Mouse (Mus musculus) liver, embryonic 14.5 days (tissue): ENCODE measurements around the gene Cers2. TPM values are rescaled to one million over a fixed set of nuclear protein-coding genes. Genes with fewer than 3 reads are reported as not detected.
"Not testable (repeated sequence)": the region's sequence is repeated elsewhere in the genome, so short reads cannot be mapped to it uniquely, and the experiment has no call there.

ENCODE experiments used
- ATAC-seq: fragments of 200-750 bp; cut with Nextera tagmentation; 2 replicates; pipeline ENCODE4 v1.8.0; 2017; ENCODE audit warnings: moderate number of reproducible peaks, mild to moderate bottlenecking, moderate library complexity; ENCODE audit not compliant: insufficient read depth
- DNase-seq, 3 experiments: peaks; one replicate each; pipeline ENCODE4 v3.0.0-alpha.2; 2012 to 2013; ENCODE audit warnings: low read depth in 3 of 3, low spot score in 3 of 3
- H3K27ac ChIP-seq: fragments of 300-500 bp; sonication (generic); 2 replicates; pipeline ENCODE4 v1.5.1; 2014; ENCODE audit warnings: moderate library complexity, mild to moderate bottlenecking, control low read depth, inconsistent platforms
- H3K27me3 ChIP-seq: fragments of 300-500 bp; sonication (generic); 2 replicates; pipeline ENCODE4 v1.6.1; 2014; ENCODE audit warnings: mild to moderate bottlenecking, low read length, moderate library complexity; ENCODE audit not compliant: control insufficient read depth, insufficient read depth
- H3K36me3 ChIP-seq: fragments of 300-500 bp; sonication (generic); replicated peaks from 2 replicates; pipeline ENCODE4 v1.6.1; 2014; ENCODE audit warnings: low read depth; ENCODE audit not compliant: control insufficient read depth, insufficient read depth
- H3K4me1 ChIP-seq, 2 experiments: fragments of 200-500 bp in 1 of 2; fragments of 300-500 bp in 1 of 2; sonication (generic) in 1 of 2; replicated peaks; 2 replicates each; pipeline ENCODE4 v1.6.1; 2012 to 2014; ENCODE audit warnings: antibody characterized with exemption in 1 of 2, inconsistent platforms in 1 of 2, low read length in 1 of 2; ENCODE audit not compliant: control insufficient read depth in 2 of 2, insufficient read depth in 2 of 2
- H3K4me2 ChIP-seq: fragments of 300-500 bp; sonication (generic); 2 replicates; pipeline ENCODE4 v1.6.1; 2014; ENCODE audit warnings: low read depth, mild to moderate bottlenecking, control low read depth, moderate library complexity
- H3K4me3 ChIP-seq, 2 experiments: fragments of 200-500 bp in 1 of 2; fragments of 300-500 bp in 1 of 2; sonication (generic) in 1 of 2; 2 replicates each; pipeline ENCODE4 v1.5.1; 2012 to 2014; ENCODE audit warnings: low read depth in 2 of 2, low read length in 2 of 2, mild to moderate bottlenecking in 2 of 2, control low read depth in 1 of 2, inconsistent platforms in 1 of 2, moderate library complexity in 1 of 2; ENCODE audit not compliant: insufficient read depth in 1 of 2
- H3K9ac ChIP-seq: fragments of 300-500 bp; sonication (generic); replicated peaks from 2 replicates; pipeline ENCODE4 v1.6.1; 2014; ENCODE audit warnings: mild to moderate bottlenecking, control low read depth, moderate library complexity
- H3K9me3 ChIP-seq: fragments of 300-500 bp; sonication (generic); 2 replicates; pipeline ENCODE4 v1.6.1; 2016; ENCODE audit warnings: low read length, mixed read lengths; ENCODE audit not compliant: control insufficient read depth
- CTCF ChIP-seq: IDR thresholded peaks from 2 replicates; pipeline ENCODE4 v1.5.1; 2016; ENCODE audit warnings: antibody characterized with exemption, low read depth, control low read depth
- EP300 ChIP-seq: IDR thresholded peaks from 2 replicates; pipeline ENCODE4 v1.6.1; 2016; ENCODE audit warnings: antibody characterized with exemption, low read depth
- WGBS: fragments of 180-500 bp; shearing (Covaris S2); extraction: QIAGEN DNeasy Blood & Tissue Kit; methylation state at CpG from one replicate; pipeline ENCODE4 v1.1.7; 2014; ENCODE audit not compliant: insufficient replicate concordance; 5-methylcytosine and 5-hydroxymethylcytosine counted together
- polyA plus RNA-seq, 2 experiments: library from polyadenylated mRNA; depleted of rRNA in 1 of 2; stranded (reverse) in 1 of 2; unstranded in 1 of 2; fragments of >200 nt; fragmentation: Nextera tagmentation in 1 of 2; extraction: Ambion mirVana in 1 of 2; gene quantifications; 2 replicates each; pipeline versions ENCODE4 v1.2.1 to v1.2.3; 2012 to 2014

The Cers2 gene
- polyA plus RNA-seq, 2 experiments = 63.8 to 80.2 TPM

DNA sequence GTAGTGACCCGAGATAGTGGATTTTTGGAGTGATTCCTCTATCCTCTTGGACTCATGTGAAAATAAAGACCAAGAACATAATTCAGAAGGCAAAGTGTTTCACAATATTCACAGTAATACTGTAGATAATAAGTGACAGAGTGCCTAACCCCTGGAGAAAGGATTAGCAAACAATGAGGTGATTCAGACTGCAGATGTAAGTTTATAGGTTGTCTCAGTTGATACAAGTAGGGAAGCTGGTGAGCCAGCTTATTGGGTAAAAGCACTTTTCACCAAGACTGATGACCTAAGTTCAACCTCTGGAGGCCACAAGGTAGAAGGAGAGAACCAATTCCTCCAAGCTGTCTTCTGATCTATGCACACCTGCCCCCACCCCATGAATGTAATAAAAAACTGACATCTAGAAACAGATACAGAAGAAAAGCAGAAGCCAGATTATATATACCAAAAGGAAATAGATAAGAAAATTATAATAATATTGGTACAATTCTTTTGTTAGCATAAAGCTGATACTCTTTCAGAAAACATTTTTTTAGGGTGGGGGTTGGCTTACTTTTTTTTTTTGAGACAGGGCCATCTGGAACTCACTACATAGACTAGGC, 14.3 kb downstream of the Cers2 start:
- no peak overlapping the region for H3K4me2 ChIP-seq
- no peak for DNase-seq
- H3K36me3 ChIP-seq = peaks cover 48% of the 10 kb centered on the region
- ATAC-seq = no peak
- 71% methylated on average over 1 of the region's 1 CpGs for whole genome bisulfite sequencing
- H3K4me1 ChIP-seq = no peaks in the 10 kb centered on the region
- H3K27ac ChIP-seq = no peak overlapping the region
- H3K9me3 ChIP-seq = no peaks in the 10 kb centered on the region
- no peak overlapping the region for H3K9ac ChIP-seq
- no peaks in the 10 kb centered on the region for H3K27me3 ChIP-seq
- TF ChIP-seq EP300 (no peak), CTCF (no peak)
- H3K4me3 ChIP-seq = no peak overlapping the region

DNA sequence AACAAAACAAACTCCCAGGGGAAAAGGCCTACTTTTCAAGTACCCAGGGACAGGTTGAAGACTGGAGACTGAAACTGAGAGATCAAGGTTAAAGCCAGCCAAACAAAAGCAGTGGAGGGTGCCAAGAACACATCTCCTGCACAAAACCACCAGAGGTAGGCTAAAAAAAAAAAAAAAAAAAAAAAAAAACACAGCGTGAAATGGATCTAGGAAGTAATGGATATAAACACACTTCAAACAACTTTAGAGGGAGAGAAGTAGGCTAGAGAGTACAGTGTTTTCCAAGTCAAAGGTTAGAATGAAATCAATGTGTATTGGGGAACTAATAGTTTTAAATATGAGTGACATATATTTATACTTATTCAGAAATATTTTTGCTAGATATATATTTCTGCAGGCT, 16.9 kb downstream of the Cers2 start:
- 50% methylated on average over 1 of the region's 1 CpGs for WGBS
- H3K27ac ChIP-seq = no peak overlapping the region
- H3K4me2 ChIP-seq = no peak overlapping the region
- no peak overlapping the region for H3K9ac ChIP-seq
- no peak overlapping the region for H3K4me3 ChIP-seq
- peaks cover 48% of the 10 kb centered on the region for H3K36me3 ChIP-seq
- no peak for ATAC-seq
- no peaks in the 10 kb centered on the region for H3K4me1 ChIP-seq
- DNase-seq = no peak
- no peaks in the 10 kb centered on the region for H3K9me3 ChIP-seq
- H3K27me3 ChIP-seq = no peaks in the 10 kb centered on the region
- TF ChIP-seq EP300 (no peak), CTCF (no peak)

DNA sequence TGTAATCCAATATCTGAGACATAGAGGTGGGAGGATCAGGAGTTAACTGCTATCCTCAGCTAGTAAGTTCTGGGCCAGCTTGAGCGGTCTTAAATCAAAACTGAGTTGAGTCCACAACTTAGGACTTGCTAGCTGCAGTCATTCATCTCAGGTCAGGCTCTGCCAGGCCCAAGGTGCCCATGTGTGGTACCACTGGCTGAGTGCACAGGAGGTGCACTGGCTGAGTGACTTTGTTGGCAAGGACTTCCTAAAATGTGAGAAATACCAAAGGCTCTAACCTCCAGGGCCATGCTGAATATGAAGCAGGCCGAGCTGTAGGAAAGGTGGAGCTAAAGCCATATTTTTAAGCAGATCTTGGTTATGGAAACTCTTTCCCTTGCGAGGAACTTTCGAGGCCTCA, 22.8 kb downstream of the Cers2 start:
- H3K9ac ChIP-seq = no peak overlapping the region
- WGBS = 83% methylated on average over 4 of the region's 4 CpGs
- TF ChIP-seq EP300 (no peak), CTCF (no peak)
- H3K4me1 ChIP-seq = no peaks in the 10 kb centered on the region
- H3K4me3 ChIP-seq = no peak overlapping the region
- no peak for DNase-seq
- no peaks in the 10 kb centered on the region for H3K9me3 ChIP-seq
- no peak overlapping the region for H3K27ac ChIP-seq
- ATAC-seq = no peak
- H3K36me3 ChIP-seq = peaks cover 70% of the 10 kb centered on the region
- H3K27me3 ChIP-seq = no peaks in the 10 kb centered on the region
- no peak overlapping the region for H3K4me2 ChIP-seq

DNA sequence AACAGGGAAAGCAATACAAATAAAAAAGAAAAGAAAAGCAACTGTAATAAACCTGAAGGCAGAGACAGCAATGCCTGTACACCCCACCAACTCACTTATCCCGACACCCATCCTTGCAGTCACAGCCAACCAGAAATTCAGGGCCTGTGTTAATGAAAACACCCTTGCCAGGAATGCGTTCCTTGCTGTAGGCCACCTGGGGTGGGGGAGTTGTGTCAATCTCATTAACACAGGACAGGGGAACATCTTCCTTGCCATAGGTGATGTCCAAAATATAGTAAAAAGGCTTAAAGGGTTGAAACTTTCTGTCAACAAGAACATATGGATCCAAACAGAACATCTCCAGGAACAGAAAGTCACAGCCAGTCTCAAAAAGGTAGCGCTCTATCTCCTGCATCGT, 23.7 kb downstream of the Cers2 start:
- ATAC-seq = no peak
- H3K36me3 ChIP-seq = peaks cover 74% of the 10 kb centered on the region
- no peak overlapping the region for H3K27ac ChIP-seq
- no peaks in the 10 kb centered on the region for H3K9me3 ChIP-seq
- H3K9ac ChIP-seq = no peak overlapping the region
- DNase-seq = no peak
- H3K4me2 ChIP-seq = no peak overlapping the region
- TF ChIP-seq CTCF = no peak
- TF ChIP-seq EP300 = no peak
- no peaks in the 10 kb centered on the region for H3K4me1 ChIP-seq
- no peaks in the 10 kb centered on the region for H3K27me3 ChIP-seq
- H3K4me3 ChIP-seq = no peak overlapping the region
- WGBS = 81% methylated on average over 4 of the region's 4 CpGs

DNA sequence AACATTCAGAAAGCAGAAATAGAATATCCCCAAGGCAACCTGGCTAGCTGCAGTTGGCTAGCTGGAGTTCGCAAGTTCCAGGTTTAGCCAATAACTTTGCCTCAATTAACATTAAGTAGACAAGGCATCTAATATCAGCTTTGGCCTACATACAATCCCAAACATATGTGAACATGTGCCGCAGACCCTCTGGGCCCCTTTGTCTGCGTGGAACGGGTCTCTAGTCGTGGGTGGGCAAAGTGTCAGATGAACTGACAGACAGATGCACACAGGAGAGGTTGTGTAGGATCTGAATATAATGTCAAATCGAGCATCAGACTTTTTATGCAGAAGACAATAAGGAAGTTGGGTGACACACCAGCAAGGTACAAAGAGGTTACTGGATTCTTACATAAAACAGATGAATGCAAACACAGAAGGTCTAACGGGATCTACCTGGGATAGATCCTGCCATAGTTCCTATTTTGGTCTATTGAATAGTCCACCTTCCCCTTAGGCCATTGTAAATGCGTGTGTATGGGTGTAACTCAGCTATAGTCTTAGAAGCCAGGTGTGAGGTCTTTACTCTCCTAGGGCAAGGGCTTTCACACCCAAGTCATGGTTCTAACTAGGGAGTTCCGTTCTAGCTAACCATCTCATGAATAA, 28.9 kb downstream of the Cers2 start:
- H3K9me3 ChIP-seq, H3K27ac ChIP-seq, H3K9ac ChIP-seq, H3K27me3 ChIP-seq, ATAC-seq, H3K4me2 ChIP-seq, DNase-seq, H3K4me3 ChIP-seq, H3K4me1 ChIP-seq: not testable (repeated sequence)
- WGBS = 84% methylated on average over 9 of the region's 9 CpGs
- peaks cover 63% of the 10 kb centered on the region for H3K36me3 ChIP-seq
